Mouse (Mus musculus): ENCODE results near the gene Sh2d2a.
"Not testable (repeated sequence)": the region's sequence is repeated elsewhere in the genome, so short reads cannot be mapped to it uniquely, and the experiment has no call there.

Gene Sh2d2a

GRCm38 (mm10) chr3:87846650-87847110 is at the start of gene Sh2d2a:
Gene Sh2d2a, plus strand, starts transcription at chr3:87846755.
- no peak for DNase-seq (ENCODE audit: low read depth)

DNA sequence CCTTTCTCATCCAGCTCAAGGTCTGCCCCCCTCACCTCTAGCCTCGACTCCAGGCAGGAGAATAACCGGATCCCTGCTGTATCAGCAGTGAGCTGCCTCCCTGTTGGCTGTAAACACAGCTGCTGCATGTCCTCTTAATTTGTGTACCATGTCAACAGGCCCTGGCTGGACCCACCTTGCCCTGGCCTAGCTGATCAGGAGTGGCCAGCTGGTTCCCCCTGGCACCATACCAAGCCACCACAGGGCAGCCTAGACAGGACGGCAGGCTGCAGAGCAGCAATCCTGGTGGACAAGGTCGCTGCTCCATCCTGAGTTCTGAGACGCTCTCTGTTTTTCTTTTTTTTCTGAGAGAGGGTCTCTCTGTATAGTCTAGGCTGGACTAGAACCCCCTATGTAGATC is 44.9 kb upstream of the Sh2d2a start:
- DNase-seq (ENCODE audit: low read depth): no peak

DNA sequence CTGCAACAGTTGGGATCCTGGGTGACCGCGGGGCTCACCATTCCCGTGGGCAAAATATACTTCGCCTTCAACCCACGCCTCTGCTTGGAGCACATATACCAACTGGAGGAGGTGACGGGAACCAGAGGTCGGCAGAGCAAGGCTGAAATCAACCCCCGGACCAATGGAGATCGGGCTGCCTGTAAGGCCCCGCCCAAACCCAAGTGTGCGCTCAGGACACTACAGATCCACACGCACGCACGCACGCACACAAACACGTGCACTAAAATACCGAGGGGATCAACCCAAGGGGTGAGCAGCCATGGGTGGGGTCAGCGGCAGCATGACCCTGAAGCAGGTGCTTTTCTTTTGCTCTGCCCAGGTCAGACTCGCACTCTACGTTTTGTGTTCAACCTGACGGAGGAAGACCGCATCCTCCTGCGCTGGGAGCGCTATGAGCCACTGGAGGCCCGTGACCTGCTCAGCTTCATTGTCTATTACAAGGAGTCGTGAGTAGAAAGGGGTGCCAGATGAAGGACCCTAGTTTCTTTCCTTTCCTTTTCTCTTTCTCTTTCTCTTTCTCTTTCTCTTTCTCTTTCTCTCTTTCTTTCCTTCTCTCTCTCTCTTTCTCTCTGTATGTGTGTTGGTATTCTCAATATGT is 42.4 kb upstream of the Sh2d2a start:
- DNase-seq (ENCODE audit: low read depth): no peak

DNA sequence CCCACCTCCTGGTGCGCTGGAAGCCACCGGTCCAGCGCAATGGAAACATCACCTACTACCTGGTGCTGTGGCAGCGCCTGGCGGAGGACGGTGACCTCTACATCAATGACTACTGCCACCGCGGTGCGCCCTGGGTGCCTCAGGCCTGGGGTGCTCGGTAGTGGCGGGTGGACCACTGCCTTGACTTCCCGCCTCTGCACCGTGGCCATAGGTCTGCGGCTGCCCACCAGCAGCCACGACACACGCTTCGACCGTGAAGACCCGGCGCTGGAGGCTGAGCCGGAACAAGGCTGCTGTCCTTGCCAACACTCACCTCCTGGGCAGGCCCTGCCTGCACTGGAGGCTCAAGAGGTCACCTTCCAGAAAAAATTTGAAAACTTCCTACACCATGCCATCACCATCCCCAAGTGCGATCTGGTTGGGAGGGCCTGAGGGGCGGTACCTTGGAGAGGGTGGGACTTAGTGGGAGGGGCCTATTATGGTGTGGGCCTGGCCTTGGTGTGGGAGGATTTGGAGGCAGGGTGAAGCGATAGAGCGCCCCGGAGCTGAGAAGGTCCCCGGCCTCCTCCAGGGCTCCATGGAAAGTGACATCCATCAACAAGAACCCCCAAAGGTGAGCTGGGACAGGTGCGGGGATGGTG is 37.1 kb upstream of the Sh2d2a start:
- DNase-seq (ENCODE audit: low read depth): no peak

- no peak for DNase-seq (ENCODE audit: low read depth)
These were observed 35.3 kb upstream of the Sh2d2a start for GRCm38 (mm10) chr3:87811297-87811696.

DNA sequence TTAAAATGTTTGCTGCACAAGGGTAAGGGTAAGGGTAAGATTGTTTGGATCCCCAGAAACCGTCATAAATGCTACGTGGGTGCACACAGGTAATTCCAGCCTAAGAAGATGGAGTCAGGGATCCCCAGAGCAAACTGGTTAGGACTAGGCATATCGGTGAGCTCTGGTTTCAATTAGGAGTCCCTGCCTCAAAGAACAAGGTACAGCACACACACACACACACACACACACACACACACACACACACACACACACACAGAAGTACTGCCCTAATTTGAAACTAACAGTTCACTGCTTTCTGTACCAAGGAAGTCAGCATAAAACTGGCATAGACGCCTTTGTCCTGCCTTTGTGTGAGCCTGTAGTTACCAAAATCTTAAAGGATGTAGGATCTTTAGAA is 34.1 kb upstream of the Sh2d2a start:
- no peak for DNase-seq (ENCODE audit: low read depth)

GRCm38 (mm10) chr3:87812873-87813272 is 33.7 kb upstream of the Sh2d2a start:
- no peak for DNase-seq (ENCODE audit: low read depth)

GRCm38 (mm10) chr3:87816166-87816565 is 30.4 kb upstream of the Sh2d2a start:
- DNase-seq (ENCODE audit: low read depth): no peak

- DNase-seq (ENCODE audit: low read depth): peak; percentile 45
These were observed 29.9 kb upstream of the Sh2d2a start for GRCm38 (mm10) chr3:87816646-87817093.

DNA sequence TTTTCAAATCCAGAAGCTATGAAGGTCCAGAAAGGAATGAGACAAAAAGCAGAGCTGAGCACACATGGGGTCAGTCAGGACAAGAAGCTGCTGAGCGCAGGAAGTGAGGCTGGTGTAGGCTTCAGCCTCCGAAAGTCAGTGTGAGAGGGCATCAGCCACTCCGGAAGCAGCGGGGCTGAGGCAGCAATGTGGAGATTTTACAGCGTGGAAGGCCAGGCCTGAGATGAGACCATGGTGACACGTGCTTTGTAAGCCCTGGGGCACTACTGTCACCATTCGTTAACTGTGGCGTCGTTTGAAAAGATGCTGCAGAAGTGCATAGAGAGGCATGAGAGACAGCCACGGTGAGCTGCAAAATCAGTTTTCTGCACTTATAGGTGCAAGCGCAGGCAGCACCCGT is 28.3 kb upstream of the Sh2d2a start:
- no peak for DNase-seq (ENCODE audit: low read depth)

GRCm38 (mm10) chr3:87824206-87824605 is 22.3 kb upstream of the Sh2d2a start, which contains the start of gene Pear1:
Gene Pear1, minus strand, starts transcription at chr3:87824306.
- DNase-seq (ENCODE audit: low read depth): not testable (repeated sequence)

GRCm38 (mm10) chr3:87828435-87828834 is 18.1 kb upstream of the Sh2d2a start:
- DNase-seq (ENCODE audit: low read depth): no peak

DNA sequence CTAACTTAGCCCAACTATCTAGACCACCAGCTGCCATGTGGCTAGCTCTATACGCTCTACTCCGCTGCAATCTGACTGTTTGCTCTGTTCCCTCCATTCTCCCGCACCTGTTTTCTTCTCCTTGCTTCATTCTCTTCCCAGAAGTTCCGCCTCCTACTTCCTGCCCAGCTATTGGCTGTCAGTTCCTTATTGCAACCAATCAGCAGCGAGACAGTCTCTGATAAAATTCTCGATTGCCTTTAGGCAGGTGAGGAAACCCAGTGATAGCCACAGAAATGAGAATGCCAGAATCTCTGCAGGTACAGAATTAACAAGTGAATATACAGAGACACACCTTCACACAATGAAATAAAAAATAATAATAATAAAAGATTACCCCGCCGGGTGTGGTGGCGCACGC is 17.5 kb upstream of the Sh2d2a start:
- DNase-seq (ENCODE audit: low read depth): no peak

- DNase-seq (ENCODE audit: low read depth): peak; percentile 3
These were observed 14.3 kb upstream of the Sh2d2a start for GRCm38 (mm10) chr3:87832109-87832859.

- DNase-seq (ENCODE audit: low read depth): no peak
These were observed 13.1 kb upstream of the Sh2d2a start for GRCm38 (mm10) chr3:87833482-87833881.

GRCm38 (mm10) chr3:87838622-87839021 is 7.9 kb upstream of the Sh2d2a start:
- peak; percentile 30 for DNase-seq (ENCODE audit: low read depth)

GRCm38 (mm10) chr3:87840858-87841257 is 5.7 kb upstream of the Sh2d2a start:
- DNase-seq (ENCODE audit: low read depth): no peak

DNA sequence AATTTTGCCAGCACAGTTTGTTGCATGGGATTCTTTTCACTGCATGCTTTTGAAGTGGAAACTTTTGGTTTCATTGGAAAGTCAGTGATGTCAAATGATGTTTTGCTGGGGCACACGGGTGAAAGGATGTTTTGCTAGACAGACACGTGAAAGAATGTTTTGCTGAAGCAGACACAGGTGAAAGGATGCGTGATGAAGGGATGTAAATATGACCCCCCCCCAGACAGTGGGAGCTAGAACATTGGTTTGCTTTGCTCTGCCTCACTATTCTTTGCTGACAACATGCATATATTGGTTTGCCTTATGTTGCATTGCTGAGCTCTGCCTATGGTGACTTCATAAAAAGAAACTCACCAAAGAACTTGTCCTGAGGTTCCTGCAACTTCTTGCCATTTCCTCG is 1.6 kb upstream of the Sh2d2a start:
- DNase-seq (ENCODE audit: low read depth): no peak

GRCm38 (mm10) chr3:87846186-87846585 is 369 bp upstream of the Sh2d2a start:
- no peak for DNase-seq (ENCODE audit: low read depth)

DNA sequence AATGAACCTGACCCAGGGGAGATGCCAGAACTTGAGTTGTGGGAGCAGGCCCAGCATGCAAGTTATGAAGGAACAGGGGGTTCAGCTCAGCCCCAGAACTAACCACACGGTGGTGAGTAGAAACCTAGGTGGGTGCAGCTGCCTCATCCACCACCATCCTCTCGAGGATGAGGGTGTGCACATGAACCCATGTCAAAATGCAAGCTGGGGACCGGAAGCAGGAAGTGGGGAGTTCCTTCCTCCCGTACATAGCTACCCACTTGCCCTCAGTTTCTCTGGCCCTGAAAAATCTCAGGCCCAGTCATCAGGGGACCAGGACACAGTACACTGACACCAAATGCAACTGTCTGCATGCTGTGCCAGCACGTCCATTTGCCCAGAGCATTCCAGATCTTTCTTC is 1.1 kb downstream of the Sh2d2a start:
- no peak for DNase-seq (ENCODE audit: low read depth)

- DNase-seq (ENCODE audit: low read depth): no peak
These were observed 2.6 kb downstream of the Sh2d2a start for GRCm38 (mm10) chr3:87849117-87849516.

- DNase-seq (ENCODE audit: low read depth): no peak
These were observed 8.4 kb downstream of the Sh2d2a start for GRCm38 (mm10) chr3:87854795-87855568.
